Mouse (Mus musculus) embryonic facial prominence, embryonic 11.5 days (tissue): ENCODE measurements around the gene Olfr963. TPM values are rescaled to one million over a fixed set of nuclear protein-coding genes. Genes with fewer than 3 reads are reported as not detected.

ENCODE experiments used
- ATAC-seq: fragments of 200-750 bp; cut with Nextera tagmentation; replicated peaks from 2 replicates; pipeline ENCODE4 v1.8.0; 2017; ENCODE audit warnings: low read depth; ENCODE audit not compliant: insufficient number of reproducible peaks, low FRiP score, low TSS enrichment
- DNase-seq: peaks from one replicate; pipeline ENCODE4 v3.0.0-alpha.2; 2015; ENCODE audit warnings: low spot score
- H3K27ac ChIP-seq: fragments of 300-500 bp; sonication (generic); replicated peaks from 2 replicates; pipeline ENCODE4 v1.5.1; 2014; ENCODE audit warnings: mild to moderate bottlenecking, low read depth, low read length, control low read depth
- H3K27me3 ChIP-seq: fragments of 300-500 bp; sonication (generic); 2 replicates; pipeline ENCODE4 v1.6.1; 2014; ENCODE audit warnings: mild to moderate bottlenecking, low read length, moderate library complexity, mixed read lengths; ENCODE audit not compliant: control insufficient read depth, insufficient read depth
- H3K36me3 ChIP-seq: fragments of 300-500 bp; sonication (generic); replicated peaks from 2 replicates; pipeline ENCODE4 v1.6.1; 2014; ENCODE audit warnings: low read depth, mild to moderate bottlenecking, low read length, moderate library complexity, mixed read lengths; ENCODE audit not compliant: control insufficient read depth, insufficient read depth
- H3K4me1 ChIP-seq: fragments of 300-500 bp; sonication (generic); 2 replicates; pipeline ENCODE4 v1.6.1; 2014; ENCODE audit warnings: low read length, mixed read lengths; ENCODE audit not compliant: control insufficient read depth, insufficient read depth
- H3K4me2 ChIP-seq: fragments of 300-500 bp; sonication (generic); 2 replicates; pipeline ENCODE4 v1.6.1; 2014; ENCODE audit warnings: low read depth, mild to moderate bottlenecking, control low read depth, low read length, moderate library complexity
- H3K4me3 ChIP-seq: fragments of 300-500 bp; sonication (generic); 2 replicates; pipeline ENCODE4 v1.5.1; 2014; ENCODE audit warnings: low read depth, low read length, control low read depth
- H3K9ac ChIP-seq: fragments of 300-500 bp; sonication (generic); replicated peaks from 2 replicates; pipeline ENCODE4 v1.6.1; 2014; ENCODE audit warnings: mild to moderate bottlenecking, control low read depth, low read length
- H3K9me3 ChIP-seq: fragments of 300-500 bp; sonication (generic); replicated peaks from 2 replicates; pipeline ENCODE4 v1.6.1; 2016; ENCODE audit warnings: mild to moderate bottlenecking, low read length, inconsistent platforms, mixed read lengths; ENCODE audit not compliant: control insufficient read depth
- WGBS: fragments of 180-500 bp; shearing (Covaris S2); extraction: QIAGEN DNeasy Blood & Tissue Kit; methylation state at CpG from one replicate; pipeline ENCODE4 v1.1.7; 2014; 5-methylcytosine and 5-hydroxymethylcytosine counted together
- polyA plus RNA-seq: library from polyadenylated mRNA; unstranded; fragments of >200 nt; fragmentation: Nextera tagmentation; extraction: Ambion mirVana; gene quantifications from 2 replicates; pipeline ENCODE4 v1.2.1, GENCODE M21; 2014

Olfr963 gene
- not detected in 2 replicates for polyA plus RNA-seq

DNA sequence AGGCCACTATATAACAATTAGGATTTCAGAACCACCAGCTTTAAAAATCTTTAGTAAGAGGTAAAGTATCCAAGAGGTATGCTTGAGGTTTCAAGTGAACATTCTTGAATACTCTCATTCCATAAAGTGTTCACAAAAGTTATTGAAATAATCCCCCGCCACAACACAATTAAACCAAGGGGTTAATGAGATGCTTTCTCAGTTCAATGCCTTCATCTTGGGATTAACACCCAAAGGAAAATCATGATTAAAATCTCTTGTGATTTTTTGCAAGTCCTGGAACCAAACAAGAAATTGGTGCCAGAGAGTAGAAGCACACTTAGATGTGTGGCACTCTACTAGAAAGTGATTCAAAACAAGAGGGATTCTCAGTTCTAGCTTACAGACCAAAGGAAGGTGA lies at the start of gene Olfr963:
TSS of gene Olfr963 (plus strand) at position 301 of the 400 bp plus-strand sequence.
- 92% methylated on average over 1 of the region's 1 CpGs for WGBS
- DNase-seq (no peak), ATAC-seq (no peak)
- Histone ChIP-seq H3K4me1 (no peaks in the 10 kb centered on the region), H3K27me3 (no peaks in the 10 kb centered on the region), H3K36me3 (no peaks in the 10 kb centered on the region), H3K27ac (no peak within 1 kb of the TSS), H3K4me2 (no peak within 1 kb of the TSS), H3K9me3 (no peaks in the 10 kb centered on the region), H3K9ac (no peak within 1 kb of the TSS), H3K4me3 (no peak within 1 kb of the TSS)

DNA sequence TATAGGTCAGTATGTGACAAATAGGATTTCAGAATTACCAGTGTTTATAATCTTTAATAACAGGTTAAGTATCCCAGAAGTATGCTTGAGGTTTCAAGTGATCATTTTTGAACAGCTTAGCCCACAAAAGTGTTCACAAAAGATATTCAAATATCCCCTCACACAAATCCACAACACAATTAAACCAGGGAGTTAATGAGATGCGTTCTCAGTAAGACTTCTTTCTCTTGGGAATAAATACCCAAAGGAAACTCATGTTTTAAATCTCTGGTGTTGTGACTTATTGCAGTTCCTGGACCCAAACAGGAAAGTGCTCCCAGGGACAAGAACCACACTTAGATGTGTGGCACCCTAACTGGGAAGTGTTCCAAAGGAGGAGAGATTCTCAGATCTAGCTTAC lies 45.9 kb upstream of the Olfr963 start, which contains the start of gene Olfr960:
TSS of gene Olfr960 (plus strand) at position 301 of the 400 bp plus-strand sequence.
- ATAC-seq (no peak), DNase-seq (no peak)
- no peaks in the 10 kb centered on the region for H3K27me3 ChIP-seq
- H3K4me2 ChIP-seq = no peak within 1 kb of the TSS
- no peak within 1 kb of the TSS for H3K27ac ChIP-seq
- no peaks in the 10 kb centered on the region for H3K4me1 ChIP-seq
- H3K9me3 ChIP-seq = no peaks in the 10 kb centered on the region
- H3K4me3 ChIP-seq = no peak within 1 kb of the TSS
- no peaks in the 10 kb centered on the region for H3K36me3 ChIP-seq
- H3K9ac ChIP-seq = no peak within 1 kb of the TSS
- WGBS = 85% methylated on average over 1 of the region's 1 CpGs

DNA sequence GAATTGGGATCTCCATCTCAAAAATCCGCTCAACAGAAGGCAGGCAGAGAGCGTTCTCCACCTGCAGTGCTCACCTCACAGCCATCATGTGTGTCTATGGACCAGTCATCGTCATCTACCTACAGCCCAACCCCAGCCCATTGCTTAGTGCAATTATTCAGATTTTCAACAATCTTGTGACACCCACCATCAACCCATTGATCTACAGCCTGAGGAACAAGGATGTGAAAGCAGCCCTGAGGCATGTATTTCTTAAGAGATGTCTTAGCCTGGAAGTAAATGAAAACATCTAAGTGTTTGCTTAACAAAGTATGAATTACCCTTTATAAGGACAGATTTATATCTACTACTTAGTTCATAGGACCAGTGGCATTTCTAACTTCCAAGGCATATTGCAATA lies 43.2 kb upstream of the Olfr963 start:
- no peak overlapping the region for H3K9ac ChIP-seq
- no peaks in the 10 kb centered on the region for H3K4me1 ChIP-seq
- H3K27ac ChIP-seq = no peak overlapping the region
- DNase-seq (no peak), ATAC-seq (no peak)
- no peaks in the 10 kb centered on the region for H3K36me3 ChIP-seq
- no peak overlapping the region for H3K4me3 ChIP-seq
- 86% methylated on average over 3 of the region's 3 CpGs for WGBS
- no peak overlapping the region for H3K4me2 ChIP-seq
- no peaks in the 10 kb centered on the region for H3K27me3 ChIP-seq
- H3K9me3 ChIP-seq = no peaks in the 10 kb centered on the region

DNA sequence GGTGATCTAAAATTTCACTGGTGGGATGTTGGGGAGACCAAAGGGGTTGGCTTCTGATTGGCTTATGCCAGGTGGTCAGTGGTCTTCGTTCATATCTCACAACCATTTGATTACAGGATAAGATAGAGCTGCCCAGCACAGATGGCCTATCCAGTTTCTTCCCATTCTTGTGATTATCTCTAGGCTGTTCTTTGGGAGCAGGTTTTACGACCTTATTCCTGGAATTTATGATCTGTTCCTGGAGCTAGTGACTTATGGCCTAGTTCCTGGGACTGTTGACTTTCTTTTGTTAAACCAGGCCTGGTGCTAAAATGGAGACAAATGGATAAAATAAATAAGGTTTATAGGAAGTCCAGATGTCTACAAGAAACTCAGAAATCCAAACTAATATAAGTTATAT lies 42.3 kb upstream of the Olfr963 start:
- 83% methylated on average over 2 of the region's 2 CpGs for WGBS
- no peak overlapping the region for H3K9ac ChIP-seq
- H3K27ac ChIP-seq = no peak overlapping the region
- no peak overlapping the region for H3K4me2 ChIP-seq
- H3K27me3 ChIP-seq = no peaks in the 10 kb centered on the region
- ATAC-seq (no peak), DNase-seq (no peak)
- no peaks in the 10 kb centered on the region for H3K9me3 ChIP-seq
- no peaks in the 10 kb centered on the region for H3K4me1 ChIP-seq
- H3K4me3 ChIP-seq = no peak overlapping the region
- H3K36me3 ChIP-seq = no peaks in the 10 kb centered on the region

DNA sequence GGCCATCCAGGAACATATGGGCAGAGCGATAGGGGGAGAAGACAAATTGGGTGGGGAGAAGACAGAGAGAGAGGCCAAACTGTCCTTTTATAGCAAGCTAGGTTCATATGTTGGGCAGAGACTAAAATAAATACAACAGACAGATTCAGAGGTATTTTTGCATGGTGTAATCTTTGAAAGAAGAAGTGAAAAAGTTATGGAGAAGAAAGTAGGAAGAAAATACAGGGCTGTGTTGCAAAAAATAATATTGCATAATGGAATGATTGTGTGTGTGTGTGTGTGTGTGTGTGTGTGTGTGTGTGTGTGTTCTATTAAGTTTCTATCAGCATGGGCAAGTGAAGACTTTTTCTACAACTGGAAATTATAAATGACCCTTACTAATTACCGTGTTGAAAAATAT lies 37.9 kb upstream of the Olfr963 start:
- Histone ChIP-seq H3K27ac (no peak overlapping the region), H3K9me3 (no peaks in the 10 kb centered on the region), H3K4me3 (no peak overlapping the region), H3K36me3 (no peaks in the 10 kb centered on the region), H3K4me2 (no peak overlapping the region), H3K4me1 (no peaks in the 10 kb centered on the region), H3K9ac (no peak overlapping the region), H3K27me3 (no peaks in the 10 kb centered on the region)
- no peak for ATAC-seq
- 84% methylated on average over 2 of the region's 2 CpGs for WGBS
- DNase-seq = no peak

DNA sequence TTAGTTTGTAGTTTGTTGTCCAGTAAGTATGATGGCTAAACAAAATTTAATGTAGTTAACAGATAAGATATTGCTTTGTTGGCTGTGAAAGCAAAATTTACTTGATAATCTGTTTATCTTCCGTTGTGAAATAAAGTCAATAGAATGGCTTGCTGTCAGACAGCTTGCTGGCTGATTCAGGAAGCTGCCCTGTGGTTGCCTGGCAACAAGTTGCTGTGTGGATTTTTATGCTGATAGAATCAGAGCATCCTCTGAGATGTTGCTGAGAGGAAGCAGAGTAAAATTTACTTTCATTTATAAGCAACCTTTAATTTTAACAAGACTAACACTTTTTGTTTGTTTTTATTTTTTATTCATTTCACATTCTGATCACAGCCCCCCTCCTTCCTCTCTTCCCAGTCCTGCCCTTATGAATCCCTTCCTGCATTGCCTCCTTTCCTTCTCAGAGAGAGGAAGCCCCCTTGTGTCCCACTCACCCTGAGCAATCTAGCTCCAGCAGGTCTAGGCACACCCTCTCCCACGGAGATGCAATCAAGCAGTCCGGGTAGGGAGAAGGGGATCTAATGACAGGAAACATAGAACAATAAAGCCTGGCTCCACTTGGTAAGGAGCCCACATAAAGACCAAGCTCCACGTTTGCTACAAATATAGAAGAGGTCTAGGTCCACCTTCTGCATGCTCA lies 33.0 kb upstream of the Olfr963 start:
- Histone ChIP-seq H3K36me3 (no peaks in the 10 kb centered on the region), H3K27ac (no peak overlapping the region), H3K9me3 (no peaks in the 10 kb centered on the region), H3K4me1 (no peaks in the 10 kb centered on the region), H3K4me3 (no peak overlapping the region), H3K9ac (no peak overlapping the region), H3K4me2 (no peak overlapping the region), H3K27me3 (no peaks in the 10 kb centered on the region)
- DNase-seq (no peak), ATAC-seq (no peak)
- 34% methylated on average over 4 of the region's 4 CpGs for WGBS

DNA sequence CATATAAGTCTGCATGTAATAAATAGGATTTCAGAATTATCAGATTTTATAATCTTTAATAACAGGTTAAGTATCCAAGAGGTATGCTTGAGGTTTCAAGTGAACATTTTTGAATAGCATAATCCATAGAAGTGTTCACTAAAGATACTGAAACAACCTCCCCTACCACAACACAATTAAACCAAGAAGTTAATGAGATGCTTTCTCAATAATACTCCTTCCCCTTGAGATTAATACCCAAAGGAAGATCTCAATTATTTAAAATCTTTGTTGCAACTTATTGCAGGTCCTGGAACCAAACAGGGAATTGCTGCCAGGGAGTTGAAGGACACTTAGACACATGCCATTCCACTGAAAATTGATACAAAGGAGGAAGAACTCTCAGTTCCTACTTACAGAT lies 22.2 kb upstream of the Olfr963 start, which contains the start of gene Olfr961:
TSS of gene Olfr961 (plus strand) at position 301 of the 400 bp plus-strand sequence.
- ATAC-seq = no peak
- Histone ChIP-seq H3K4me2 (no peak within 1 kb of the TSS), H3K27ac (no peak within 1 kb of the TSS), H3K27me3 (no peaks in the 10 kb centered on the region), H3K4me3 (no peak within 1 kb of the TSS), H3K36me3 (no peaks in the 10 kb centered on the region), H3K9me3 (no peaks in the 10 kb centered on the region), H3K4me1 (no peaks in the 10 kb centered on the region), H3K9ac (no peak within 1 kb of the TSS)
- DNase-seq = no peak

DNA sequence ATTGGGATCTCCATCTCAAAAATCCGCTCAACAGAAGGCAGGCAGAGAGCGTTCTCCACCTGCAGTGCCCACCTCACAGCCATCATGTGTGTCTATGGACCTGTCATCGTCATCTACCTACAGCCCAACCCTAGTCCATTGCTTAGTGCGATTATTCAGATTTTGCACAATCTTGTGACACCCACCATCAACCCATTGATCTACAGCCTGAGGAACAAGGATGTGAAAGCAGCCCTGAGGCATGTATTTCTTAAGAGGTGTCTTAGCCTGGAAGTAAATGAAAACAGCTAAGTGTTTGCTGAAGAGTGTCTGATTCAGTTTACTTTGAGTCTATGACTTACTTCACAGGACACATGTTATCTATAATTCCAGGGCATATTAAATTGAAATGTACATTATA lies 19.6 kb upstream of the Olfr963 start:
- no peaks in the 10 kb centered on the region for H3K36me3 ChIP-seq
- ATAC-seq (no peak), DNase-seq (no peak)
- no peaks in the 10 kb centered on the region for H3K4me1 ChIP-seq
- no peaks in the 10 kb centered on the region for H3K9me3 ChIP-seq
- no peaks in the 10 kb centered on the region for H3K27me3 ChIP-seq
- 89% methylated on average over 4 of the region's 4 CpGs for WGBS
- H3K4me3 ChIP-seq = no peak overlapping the region
- H3K9ac ChIP-seq = no peak overlapping the region
- no peak overlapping the region for H3K27ac ChIP-seq
- no peak overlapping the region for H3K4me2 ChIP-seq
